Mouse (Mus musculus) limb, embryonic 14.5 days (tissue): Measurements from ENCODE around the gene Atad2b. TPM values are rescaled to one million over a fixed set of nuclear protein-coding genes. Genes with fewer than 3 reads are reported as not detected.
"Not testable (repeated sequence)": the region's sequence is repeated elsewhere in the genome, so short reads cannot be mapped to it uniquely, and the experiment has no call there.

Source experiments
- ATAC-seq: fragments of 200-750 bp; cut with Nextera tagmentation; 2 replicates; pipeline ENCODE4 v1.8.0; 2017; ENCODE audit warnings: low read depth, moderate number of reproducible peaks, moderate TSS enrichment; ENCODE audit not compliant: low FRiP score
- DNase-seq: peaks from one replicate; pipeline ENCODE4 v3.0.0-alpha.2; 2015; ENCODE audit warnings: low spot score
- H3K27ac ChIP-seq: fragments of 300-500 bp; sonication (generic); replicated peaks from 2 replicates; pipeline ENCODE4 v1.5.1; 2014; ENCODE audit warnings: low read depth, mild to moderate bottlenecking, low read length, moderate library complexity, mixed read lengths
- H3K27me3 ChIP-seq: fragments of 300-500 bp; sonication (generic); 2 replicates; pipeline ENCODE4 v1.6.1; 2014; ENCODE audit warnings: low read length, mixed read lengths; ENCODE audit not compliant: control insufficient read depth, insufficient read depth
- H3K36me3 ChIP-seq: fragments of 300-500 bp; sonication (generic); 2 replicates; pipeline ENCODE4 v1.6.1; 2014; ENCODE audit warnings: mild to moderate bottlenecking, low read length, moderate library complexity, mixed read lengths; ENCODE audit not compliant: control insufficient read depth, insufficient read depth
- H3K4me1 ChIP-seq: fragments of 300-500 bp; sonication (generic); 2 replicates; pipeline ENCODE4 v1.6.1; 2014; ENCODE audit warnings: antibody characterized with exemption, low read length, mixed read lengths; ENCODE audit not compliant: control insufficient read depth, insufficient read depth
- H3K4me2 ChIP-seq: fragments of 300-500 bp; sonication (generic); replicated peaks from 2 replicates; pipeline ENCODE4 v1.6.1; 2014; ENCODE audit warnings: low read depth, mild to moderate bottlenecking, low read length, moderate library complexity; ENCODE audit not compliant: severe bottlenecking
- H3K4me3 ChIP-seq: fragments of 300-500 bp; sonication (generic); replicated peaks from 2 replicates; pipeline ENCODE4 v1.5.1; 2014; ENCODE audit warnings: low read length
- H3K9ac ChIP-seq: fragments of 300-500 bp; sonication (generic); 2 replicates; pipeline ENCODE4 v1.6.1; 2014; ENCODE audit warnings: mild to moderate bottlenecking, low read depth, low read length, moderate library complexity; ENCODE audit not compliant: severe bottlenecking
- H3K9me3 ChIP-seq: fragments of 300-500 bp; sonication (generic); 2 replicates; pipeline ENCODE4 v1.6.1; 2016; ENCODE audit warnings: low read length; ENCODE audit not compliant: control insufficient read depth
- POLR2A ChIP-seq: fragments of 200-500 bp; IDR thresholded peaks from 2 replicates; pipeline ENCODE4 v1.8.0; 2012; ENCODE audit warnings: inconsistent platforms, mild to moderate bottlenecking, moderate library complexity, borderline replicate concordance; ENCODE audit not compliant: insufficient read depth, insufficient read length; ENCODE audit errors: extremely low read depth
- WGBS: fragments of 180-500 bp; shearing (Covaris S2); extraction: QIAGEN DNeasy Blood & Tissue Kit; methylation state at CpG from one replicate; pipeline ENCODE4 v1.1.7; 2014; 5-methylcytosine and 5-hydroxymethylcytosine counted together
- polyA plus RNA-seq, 2 experiments: library from polyadenylated mRNA; depleted of rRNA in 1 of 2; stranded (reverse) in 1 of 2; unstranded in 1 of 2; fragments of >200 nt; fragmentation: Nextera tagmentation in 1 of 2; extraction: Ambion mirVana in 1 of 2; gene quantifications; 2 replicates each; pipeline versions ENCODE4 v1.2.1 to v1.2.3; 2012 to 2014

The Atad2b gene
- polyA plus RNA-seq, 2 experiments, result 16.2 to 23.1 TPM

- ATAC-seq, result no peak
Observed at GRCm38 (mm10) chr12:4882086-4882485, 35.1 kb upstream of the Atad2b start.

GRCm38 (mm10) chr12:4885062-4885461, 32.1 kb upstream of the Atad2b start:
- Histone ChIP-seq H3K4me2 (no peak overlapping the region), H3K9me3 (no peaks in the 10 kb centered on the region), H3K27ac (no peak overlapping the region), H3K9ac (no peak overlapping the region), H3K4me3 (no peak overlapping the region), H3K4me1 (no peaks in the 10 kb centered on the region), H3K36me3 (peaks cover 9% of the 10 kb centered on the region), H3K27me3 (no peaks in the 10 kb centered on the region)
- no peak for ATAC-seq
- WGBS, result 18% methylated on average over 1 of the region's 1 CpGs
- TF ChIP-seq POLR2A, result no peak
- no peak for DNase-seq

More at GRCm38 (mm10) chr12:4882086-4882485, 35.1 kb upstream of the Atad2b start:
- Histone ChIP-seq H3K9me3 (no peaks in the 10 kb centered on the region), H3K4me3 (no peak overlapping the region), H3K4me2 (no peak overlapping the region), H3K27ac (no peak overlapping the region), H3K36me3 (peaks cover 19% of the 10 kb centered on the region), H3K4me1 (no peaks in the 10 kb centered on the region), H3K9ac (no peak overlapping the region), H3K27me3 (no peaks in the 10 kb centered on the region)
- no peak for DNase-seq
- WGBS, result 82% methylated on average over 2 of the region's 2 CpGs
- TF ChIP-seq POLR2A, result no peak

- H3K4me3 ChIP-seq, H3K9ac ChIP-seq, H3K4me2 ChIP-seq, DNase-seq, ATAC-seq, H3K4me1 ChIP-seq, H3K9me3 ChIP-seq, H3K27ac ChIP-seq, H3K27me3 ChIP-seq, H3K36me3 ChIP-seq: not testable (repeated sequence)
- 92% methylated on average over 4 of the region's 4 CpGs for WGBS
Observed at GRCm38 (mm10) chr12:4886581-4886980, 30.6 kb upstream of the Atad2b start.

GRCm38 (mm10) chr12:4888739-4889138, 28.4 kb upstream of the Atad2b start:
- no peak for ATAC-seq
- H3K36me3 ChIP-seq, result peaks cover 9% of the 10 kb centered on the region; the same call in 1 of the 2 replicates

GRCm38 (mm10) chr12:4889251-4889650, 27.9 kb upstream of the Atad2b start:
- H3K9ac ChIP-seq, result no peak overlapping the region
- H3K9me3 ChIP-seq, result no peaks in the 10 kb centered on the region
- H3K36me3 ChIP-seq, result peaks cover 9% of the 10 kb centered on the region; the same call in 1 of the 2 replicates
- ATAC-seq (no peak), DNase-seq (no peak)
- WGBS, result 94% methylated on average over 2 of the region's 2 CpGs
- TF ChIP-seq POLR2A, result no peak
- H3K4me3 ChIP-seq, result no peak overlapping the region
- no peaks in the 10 kb centered on the region for H3K27me3 ChIP-seq
- H3K4me2 ChIP-seq, result no peak overlapping the region
- no peak overlapping the region for H3K27ac ChIP-seq
- H3K4me1 ChIP-seq, result no peaks in the 10 kb centered on the region

More at GRCm38 (mm10) chr12:4888739-4889138, 28.4 kb upstream of the Atad2b start:
- DNase-seq, result no peak
- no peaks in the 10 kb centered on the region for H3K27me3 ChIP-seq
- H3K9me3 ChIP-seq, result no peaks in the 10 kb centered on the region
- TF ChIP-seq POLR2A, result no peak
- no peak overlapping the region for H3K4me3 ChIP-seq
- H3K9ac ChIP-seq, result no peak overlapping the region
- H3K4me2 ChIP-seq, result no peak overlapping the region
- H3K27ac ChIP-seq, result no peak overlapping the region
- H3K4me1 ChIP-seq, result no peaks in the 10 kb centered on the region

- Histone ChIP-seq H3K9ac (no peak overlapping the region), H3K36me3 (peaks cover 9% of the 10 kb centered on the region; the same call in 1 of the 2 replicates), H3K4me1 (no peaks in the 10 kb centered on the region), H3K9me3 (no peaks in the 10 kb centered on the region), H3K27me3 (no peaks in the 10 kb centered on the region), H3K4me3 (no peak overlapping the region), H3K27ac (no peak overlapping the region), H3K4me2 (no peak overlapping the region)
- DNase-seq (no peak), ATAC-seq (no peak)
- WGBS, result 80% methylated on average over 1 of the region's 1 CpGs
- no peak for TF ChIP-seq POLR2A
Observed at GRCm38 (mm10) chr12:4889891-4890290, 27.3 kb upstream of the Atad2b start.
